8 mouse cellular contexts compared by ENCODE assay signal in genomic region chr5:111530628-111531524, GRCm38 (mm10).
DNase-seq lines count a peak whose midpoint lies in the region; ATAC-seq lines count a peak whose summit lies in the region.

No protein-coding gene starts in this region.

- no peak overlapping the region for H3K9ac ChIP-seq in intestine, embryonic 15.5 days
- H3K9ac ChIP-seq in midbrain, embryonic 16.5 days (ENCODE audit: low read depth, low read length): peak overlapping the region; percentile 33; the same call in 1 of the 2 replicates

- peak overlapping the region; percentile 43 for H3K4me2 ChIP-seq in intestine, embryonic 15.5 days (replicated peaks)
- H3K4me2 ChIP-seq in midbrain, embryonic 16.5 days (ENCODE audit: low read length): 0 out of 2 replicates have a peak overlapping the region, but pooled peaks have one; percentile 30

- H3K9me3 ChIP-seq in intestine, embryonic 15.5 days: no peaks in the 10 kb centered on the region
- no peaks in the 10 kb centered on the region for H3K9me3 ChIP-seq in midbrain, embryonic 16.5 days (replicated peaks; ENCODE audit: control insufficient read depth, low read length, poor library complexity, severe bottlenecking)

- peak; percentile 41; the same call in 1 of the 2 replicates for ATAC-seq in intestine, embryonic 15.5 days
- ATAC-seq in midbrain, embryonic 16.5 days: no peak

- no peaks in the 10 kb centered on the region; the same call in 1 of the 2 replicates for H3K27me3 ChIP-seq in intestine, embryonic 15.5 days (replicated peaks)
- H3K27me3 ChIP-seq in midbrain, embryonic 16.5 days (ENCODE audit: control insufficient read depth, insufficient read depth, low read depth, low read length): no peaks in the 10 kb centered on the region

- H3K4me3 ChIP-seq in intestine, embryonic 15.5 days (replicated peaks): no peak overlapping the region
- no peak overlapping the region for H3K4me3 ChIP-seq in midbrain, embryonic 16.5 days (ENCODE audit: low read depth, low read length)

- no peak overlapping the region for H3K27ac ChIP-seq in intestine, embryonic 15.5 days
- 0 out of 2 replicates have a peak overlapping the region, but pooled peaks have one; percentile 5 for H3K27ac ChIP-seq in midbrain, embryonic 16.5 days (ENCODE audit: low read length)

- peaks cover 13% of the 10 kb centered on the region for H3K4me1 ChIP-seq in intestine, embryonic 15.5 days (replicated peaks)
- H3K4me1 ChIP-seq in midbrain, embryonic 16.5 days (ENCODE audit: control insufficient read depth, insufficient read depth, low read length): peaks cover 9% of the 10 kb centered on the region; the same call in 1 of the 2 replicates

- no peaks in the 10 kb centered on the region for H3K36me3 ChIP-seq in intestine, embryonic 15.5 days
- no peaks in the 10 kb centered on the region for H3K36me3 ChIP-seq in midbrain, embryonic 16.5 days (ENCODE audit: control insufficient read depth, insufficient read depth, low read length)

- DNase-seq in heart, adult 11 months: peak; percentile 98
- DNase-seq in heart, adult 8-10 months (ENCODE audit: low spot score): no peak
- DNase-seq in gastrocnemius, adult 8-10 months (ENCODE audit: low spot score in 2 of 2): peak; percentile 61 to 71
- no peak for DNase-seq in cerebellum, postnatal 14 days
- DNase-seq in urinary bladder, adult 18-20 months (ENCODE audit: low spot score in 2 of 2): no peak
- no peak for DNase-seq in spleen, postnatal 14 days (ENCODE audit: low spot score in 2 of 2)

- WGBS in intestine, embryonic 15.5 days: 24% methylated on average over 26 of the region's 26 CpGs
- 15% methylated on average over 26 of the region's 26 CpGs for WGBS in midbrain, embryonic 16.5 days

Comparison
In these comparisons a context has a peak if more than half of its experiments do, and no peak if none do; other contexts are left out.
1. DNase-seq: peak in heart, adult 11 months (single experiment) and gastrocnemius, adult 8-10 months (2 of 2); none in heart, adult 8-10 months (single experiment), cerebellum, postnatal 14 days (0 of 2), urinary bladder, adult 18-20 months (0 of 2) and spleen, postnatal 14 days (0 of 2).